9 mouse cellular contexts compared by ENCODE assay signal in the genomic region with DNA sequence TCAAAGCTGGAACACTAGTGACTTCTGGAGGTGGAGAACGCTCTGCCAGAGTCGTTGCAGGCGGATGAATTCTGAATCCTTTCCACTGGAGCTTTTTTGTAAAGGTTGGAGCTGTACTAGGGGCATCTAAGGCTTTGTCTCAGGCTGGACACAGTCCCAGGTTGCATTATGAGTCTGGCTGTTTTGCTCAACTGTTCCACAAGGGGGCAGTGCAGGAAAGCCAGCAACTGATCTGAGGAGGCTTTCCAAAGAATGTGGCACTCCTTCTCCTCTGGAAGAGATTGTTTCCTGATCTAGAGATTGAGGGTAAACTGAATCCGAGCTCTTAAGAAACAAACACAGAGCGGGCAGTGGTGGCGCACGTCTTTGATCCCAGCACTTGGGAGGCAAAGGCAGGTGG.
DNase-seq lines count a peak whose midpoint lies in the region; ATAC-seq and TF ChIP-seq lines count a peak whose summit lies in the region.
"Had no signal": no experiment of that assay in that cellular context is flagged by ENCODE, and none has a peak within 500 bp of the region (broad histone marks: within the 10 kb centered on the region; RNA-seq: fewer than 3 reads in every experiment).

No protein-coding gene starts in this region.

- TF ChIP-seq POLR2A in bone marrow, adult 2 months (IDR thresholded peaks at IDR 0.05; ENCODE audit: borderline replicate concordance, control insufficient read depth, low read depth, low read length): no peak

- no peak overlapping the region for H3K9ac ChIP-seq in embryonic facial prominence, embryonic 15.5 days
- no peak overlapping the region for H3K9ac ChIP-seq in heart, embryonic 16.5 days (ENCODE audit: low read length)
- no peak overlapping the region for H3K9ac ChIP-seq in liver, embryonic 14.5 days (replicated peaks)
- H3K9ac ChIP-seq in neural tube, embryonic 14.5 days (replicated peaks; ENCODE audit: low read depth, low read length): no peak overlapping the region
- H3K9ac ChIP-seq: embryonic facial prominence, embryonic 13.5 days had no signal

- peak; percentile 11; the same call in 1 of the 2 replicates for ATAC-seq in embryonic facial prominence, embryonic 15.5 days (ENCODE audit: insufficient number of reproducible peaks, low FRiP score, low TSS enrichment, low read depth)
- 0 out of 2 replicates have a peak, but pooled peaks have one; percentile 16 for ATAC-seq in heart, embryonic 16.5 days (replicated peaks; ENCODE audit: extremely low read depth, insufficient read depth, low FRiP score)
- no peak for ATAC-seq in liver, embryonic 14.5 days (ENCODE audit: insufficient read depth)
- peak; percentile 73 for ATAC-seq in neural tube, embryonic 14.5 days (ENCODE audit: low read depth)

- H3K27me3 ChIP-seq in C2C12 (ENCODE audit: control insufficient read depth, insufficient read depth, insufficient read length): no peaks in the 10 kb centered on the region
- H3K27me3 ChIP-seq in embryonic facial prominence, embryonic 15.5 days: no peaks in the 10 kb centered on the region
- H3K27me3 ChIP-seq in heart, embryonic 16.5 days (ENCODE audit: control insufficient read depth, insufficient read depth, low read length): no peaks in the 10 kb centered on the region
- H3K27me3 ChIP-seq in liver, embryonic 14.5 days (ENCODE audit: control insufficient read depth, insufficient read depth, low read length): no peaks in the 10 kb centered on the region
- no peaks in the 10 kb centered on the region for H3K27me3 ChIP-seq in neural tube, embryonic 14.5 days (ENCODE audit: control insufficient read depth, insufficient read depth, low read length)
- H3K27me3 ChIP-seq: embryonic facial prominence, embryonic 13.5 days had no signal

- H3K79me3 ChIP-seq in C2C12 (ENCODE audit: low read depth): no peaks in the 10 kb centered on the region

- no peaks in the 10 kb centered on the region for H3K4me1 ChIP-seq in bone marrow, adult 2 months (ENCODE audit: control insufficient read depth, insufficient read depth, low read length)
- H3K4me1 ChIP-seq in embryonic facial prominence, embryonic 15.5 days: peaks cover 3% of the 10 kb centered on the region; the same call in 1 of the 2 replicates
- H3K4me1 ChIP-seq in heart, embryonic 16.5 days (ENCODE audit: control insufficient read depth, insufficient read depth, low read length): peaks cover 3% of the 10 kb centered on the region
- no peaks in the 10 kb centered on the region for H3K4me1 ChIP-seq in liver, embryonic 14.5 days (replicated peaks; ENCODE audit: control insufficient read depth in 2 of 2, insufficient read depth in 2 of 2, low read length in 1 of 2)
- no peaks in the 10 kb centered on the region for H3K4me1 ChIP-seq in neural tube, embryonic 14.5 days (ENCODE audit: control insufficient read depth, insufficient read depth, low read length)
- H3K4me1 ChIP-seq: embryonic facial prominence, embryonic 13.5 days had no signal

- 9% methylated on average over 7 of the region's 7 CpGs for WGBS in bone marrow, adult 2 months
- 4% methylated on average over 7 of the region's 7 CpGs for WGBS in embryonic facial prominence, embryonic 15.5 days
- 7% methylated on average over 7 of the region's 7 CpGs for WGBS in heart, embryonic 16.5 days
- WGBS in liver, embryonic 14.5 days (ENCODE audit: insufficient replicate concordance): 4% methylated on average over 7 of the region's 7 CpGs
- 10% methylated on average over 7 of the region's 7 CpGs for WGBS in neural tube, embryonic 14.5 days

- no peak overlapping the region for H3K27ac ChIP-seq in bone marrow, adult 2 months (ENCODE audit: control insufficient read depth, insufficient read depth, low read depth, low read length, poor library complexity)
- H3K27ac ChIP-seq in embryonic facial prominence, embryonic 15.5 days (replicated peaks): no peak overlapping the region
- no peak overlapping the region for H3K27ac ChIP-seq in heart, embryonic 16.5 days (ENCODE audit: low read length)
- H3K27ac ChIP-seq in liver, embryonic 14.5 days: no peak overlapping the region
- H3K27ac ChIP-seq in neural tube, embryonic 14.5 days (ENCODE audit: low read depth, low read length): no peak overlapping the region
- H3K27ac ChIP-seq: embryonic facial prominence, embryonic 13.5 days had no signal

- peak; percentile 82 for DNase-seq in kidney, postnatal 14 days
- DNase-seq in liver, embryonic 14.5 days (ENCODE audit: low read depth in 3 of 3, low spot score in 3 of 3): peak in 2 of 3 experiments; percentile 7 to 20
- peak; percentile 33 for DNase-seq in thymus, postnatal 25 days

- no peak overlapping the region for H3ac ChIP-seq in C2C12 (ENCODE audit: control insufficient read depth, insufficient read length, low read depth)

- H3K79me2 ChIP-seq in C2C12 (ENCODE audit: control insufficient read depth, insufficient read depth): no peaks in the 10 kb centered on the region

- H3K36me3 ChIP-seq in C2C12 (ENCODE audit: control insufficient read depth, insufficient read depth): no peaks in the 10 kb centered on the region
- H3K36me3 ChIP-seq in embryonic facial prominence, embryonic 15.5 days: no peaks in the 10 kb centered on the region
- H3K36me3 ChIP-seq in heart, embryonic 16.5 days (ENCODE audit: control insufficient read depth, insufficient read depth): no peaks in the 10 kb centered on the region
- no peaks in the 10 kb centered on the region for H3K36me3 ChIP-seq in liver, embryonic 14.5 days (replicated peaks; ENCODE audit: control insufficient read depth, insufficient read depth, low read depth)
- H3K36me3 ChIP-seq in neural tube, embryonic 14.5 days (ENCODE audit: control insufficient read depth, insufficient read depth, low read length): no peaks in the 10 kb centered on the region
- H3K36me3 ChIP-seq: embryonic facial prominence, embryonic 13.5 days had no signal

- TF ChIP-seq EP300 in liver, embryonic 14.5 days (IDR thresholded peaks at IDR 0.05; ENCODE audit: low read depth): no peak

- no peak overlapping the region for H3K4me2 ChIP-seq in embryonic facial prominence, embryonic 15.5 days (replicated peaks)
- no peak overlapping the region for H3K4me2 ChIP-seq in heart, embryonic 16.5 days (ENCODE audit: low read depth, low read length)
- no peak overlapping the region for H3K4me2 ChIP-seq in liver, embryonic 14.5 days (ENCODE audit: low read depth)
- no peak overlapping the region for H3K4me2 ChIP-seq in neural tube, embryonic 14.5 days (ENCODE audit: low read depth, low read length)
- H3K4me2 ChIP-seq: embryonic facial prominence, embryonic 13.5 days had no signal

- no peak overlapping the region for H3K4me3 ChIP-seq in C2C12 (ENCODE audit: insufficient read depth, poor library complexity, severe bottlenecking)
- H3K4me3 ChIP-seq in bone marrow, adult 2 months (replicated peaks; ENCODE audit: control insufficient read depth, low read depth, low read length): no peak overlapping the region
- no peak overlapping the region for H3K4me3 ChIP-seq in embryonic facial prominence, embryonic 15.5 days (replicated peaks)
- no peak overlapping the region for H3K4me3 ChIP-seq in heart, embryonic 16.5 days (ENCODE audit: low read length)
- H3K4me3 ChIP-seq in liver, embryonic 14.5 days (ENCODE audit: insufficient read depth in 1 of 2, low read depth in 2 of 2, low read length in 2 of 2): no peak overlapping the region
- no peak overlapping the region for H3K4me3 ChIP-seq in neural tube, embryonic 14.5 days (ENCODE audit: low read depth, low read length)
- H3K4me3 ChIP-seq: embryonic facial prominence, embryonic 13.5 days had no signal

- peak; percentile 66 for TF ChIP-seq CTCF in C2C12 (IDR thresholded peaks at IDR 0.05; ENCODE audit: control insufficient read depth, insufficient read depth, insufficient read length)
- TF ChIP-seq CTCF in bone marrow, adult 2 months (IDR thresholded peaks at IDR 0.05; ENCODE audit: control insufficient read depth, insufficient read depth, low read length): peak; percentile 57
- TF ChIP-seq CTCF in liver, embryonic 14.5 days (IDR thresholded peaks at IDR 0.05; ENCODE audit: low read depth): peak; percentile 83

- no peaks in the 10 kb centered on the region for H3K9me3 ChIP-seq in embryonic facial prominence, embryonic 15.5 days (replicated peaks)
- H3K9me3 ChIP-seq in heart, embryonic 16.5 days (replicated peaks; ENCODE audit: control insufficient read depth, low read length): no peaks in the 10 kb centered on the region
- H3K9me3 ChIP-seq in liver, embryonic 14.5 days (ENCODE audit: control insufficient read depth, low read length): no peaks in the 10 kb centered on the region
- no peaks in the 10 kb centered on the region for H3K9me3 ChIP-seq in neural tube, embryonic 14.5 days (ENCODE audit: control insufficient read depth, low read length)
- H3K9me3 ChIP-seq: embryonic facial prominence, embryonic 13.5 days had no signal

TF ChIP-seq in C2C12, 6 proteins besides CTCF, POLR2A, EP300 and RAD21:
- no peak for TF ChIP-seq MAX (IDR thresholded peaks at IDR 0.05)
- peak; percentile 5 for TF ChIP-seq CEBPB (IDR thresholded peaks at IDR 0.05; ENCODE audit: low read depth)
TF ChIP-seq in C2C12: peak in this region for 1.

Comparison
In these comparisons a context has a peak if more than half of its experiments do, and no peak if none do; other contexts are left out.
1. DNase-seq: peak in every context shown above with its lines; median percentile 82 in kidney, postnatal 14 days; 33 in thymus, postnatal 25 days; 14 in liver, embryonic 14.5 days.